Mouse (Mus musculus): ENCODE data around the gene Lbh.

GRCm38 (mm10) chr17:72926994-72927393 is 8.9 kb downstream of the Lbh start:
- TF ChIP-seq CTCF (IDR thresholded peaks at IDR 0.05; ENCODE audit: control insufficient read depth, insufficient read depth, insufficient replicate concordance, low read depth, low read length) = no peak
- TF ChIP-seq POLR2A (IDR thresholded peaks at IDR 0.05; ENCODE audit: control insufficient read depth, low read depth, low read length) = no peak

All from testis, adult 2 months (tissue).